Mouse (Mus musculus) cerebellum, postnatal 4 days (tissue): ENCODE results near the gene Prkd1.

Experiments used
- DNase-seq, 2 experiments: peaks; one replicate each; pipeline ENCODE4 v3.0.0; 2022; ENCODE audit warnings: low spot score in 2 of 2, mixed read lengths in 1 of 2

Prkd1 gene

GRCm38 (mm10) chr12:50558231-50558630 is 90.7 kb downstream of the Prkd1 start:
- DNase-seq = no peak

- no peak for DNase-seq
These were observed 94.7 kb downstream of the Prkd1 start for GRCm38 (mm10) chr12:50554214-50554613.

GRCm38 (mm10) chr12:50549860-50550555 is 98.9 kb downstream of the Prkd1 start:
- DNase-seq = peak in 1 of 2 experiments; percentile 63

GRCm38 (mm10) chr12:50546394-50546793 is 102.5 kb downstream of the Prkd1 start:
- peak in 1 of 2 experiments; percentile 11 for DNase-seq

- no peak for DNase-seq
These were observed 103.3 kb downstream of the Prkd1 start for GRCm38 (mm10) chr12:50545610-50545919.

- no peak for DNase-seq
These were observed 103.9 kb downstream of the Prkd1 start for GRCm38 (mm10) chr12:50544855-50545609.

GRCm38 (mm10) chr12:50540793-50541192 is 108.1 kb downstream of the Prkd1 start:
- no peak for DNase-seq

GRCm38 (mm10) chr12:50538296-50538965 is 110.5 kb downstream of the Prkd1 start:
- no peak for DNase-seq

GRCm38 (mm10) chr12:50537761-50538160 is 111.1 kb downstream of the Prkd1 start:
- DNase-seq = no peak

- no peak for DNase-seq
These were observed 111.9 kb downstream of the Prkd1 start for GRCm38 (mm10) chr12:50537006-50537405.

GRCm38 (mm10) chr12:50528633-50529032 is 120.3 kb downstream of the Prkd1 start:
- DNase-seq = no peak

- DNase-seq = no peak
These were observed 124.8 kb downstream of the Prkd1 start for GRCm38 (mm10) chr12:50524061-50524460.

GRCm38 (mm10) chr12:50514526-50514925 is 134.4 kb downstream of the Prkd1 start:
- no peak for DNase-seq

- DNase-seq = no peak
These were observed 137.2 kb downstream of the Prkd1 start for GRCm38 (mm10) chr12:50511486-50512225.

- no peak for DNase-seq
These were observed 140.1 kb downstream of the Prkd1 start for GRCm38 (mm10) chr12:50508762-50509161.

- no peak for DNase-seq
These were observed 148.9 kb downstream of the Prkd1 start for GRCm38 (mm10) chr12:50499796-50500504.

GRCm38 (mm10) chr12:50496006-50496405 is 152.9 kb downstream of the Prkd1 start:
- peak in 1 of 2 experiments; percentile 22 for DNase-seq

- no peak for DNase-seq
These were observed 169.1 kb downstream of the Prkd1 start for GRCm38 (mm10) chr12:50479784-50480183.

- no peak for DNase-seq
These were observed 191.7 kb downstream of the Prkd1 start for GRCm38 (mm10) chr12:50457151-50457550.

GRCm38 (mm10) chr12:50451761-50452160 is 197.1 kb downstream of the Prkd1 start:
- DNase-seq = no peak

GRCm38 (mm10) chr12:50436660-50437059 is 212.2 kb downstream of the Prkd1 start:
- no peak for DNase-seq
